Mouse (Mus musculus) stomach, postnatal 0 days (tissue): ENCODE measurements around the gene Slc45a3. TPM values are rescaled to one million over a fixed set of nuclear protein-coding genes. Genes with fewer than 3 reads are reported as not detected.

Experiments
- ATAC-seq: fragments of 200-750 bp; cut with Nextera tagmentation; 2 replicates; pipeline ENCODE4 v1.8.0; 2017; ENCODE audit not compliant: low FRiP score, low TSS enrichment
- DNase-seq: peaks from one replicate; pipeline ENCODE4 v3.0.0-alpha.2; 2016; ENCODE audit warnings: low spot score
- H3K27ac ChIP-seq: fragments of 300-500 bp; sonication (generic); replicated peaks from 2 replicates; pipeline ENCODE4 v1.5.1; 2014; ENCODE audit warnings: mild to moderate bottlenecking, control low read depth
- H3K27me3 ChIP-seq: fragments of 300-500 bp; sonication (generic); 2 replicates; pipeline ENCODE4 v1.6.1; 2014; ENCODE audit warnings: low read length; ENCODE audit not compliant: control insufficient read depth, insufficient read depth
- H3K36me3 ChIP-seq: fragments of 300-500 bp; sonication (generic); 2 replicates; pipeline ENCODE4 v1.6.1; 2014; ENCODE audit warnings: low read length, mixed read lengths; ENCODE audit not compliant: control insufficient read depth, insufficient read depth
- H3K4me1 ChIP-seq: fragments of 300-500 bp; sonication (generic); replicated peaks from 2 replicates; pipeline ENCODE4 v1.6.1; 2014; ENCODE audit warnings: antibody characterized with exemption; ENCODE audit not compliant: control insufficient read depth, insufficient read depth
- H3K4me2 ChIP-seq: fragments of 300-500 bp; sonication (generic); replicated peaks from 2 replicates; pipeline ENCODE4 v1.6.1; 2014; ENCODE audit warnings: low read depth, mild to moderate bottlenecking, control low read depth, moderate library complexity
- H3K4me3 ChIP-seq: fragments of 300-500 bp; sonication (generic); 2 replicates; pipeline ENCODE4 v1.5.1; 2014; ENCODE audit warnings: low read depth, low read length, control low read depth
- H3K9ac ChIP-seq: fragments of 300-500 bp; sonication (generic); 2 replicates; pipeline ENCODE4 v1.6.1; 2014; ENCODE audit warnings: mild to moderate bottlenecking, low read length, control low read depth, mixed read lengths
- H3K9me3 ChIP-seq: fragments of 300-500 bp; sonication (generic); 2 replicates; pipeline ENCODE4 v1.6.1; 2016; ENCODE audit warnings: low read length; ENCODE audit not compliant: control insufficient read depth
- CTCF ChIP-seq: IDR thresholded peaks from 2 replicates; pipeline ENCODE4 v1.5.1; 2016; ENCODE audit warnings: antibody characterized with exemption, low read depth, mild to moderate bottlenecking, moderate library complexity
- EP300 ChIP-seq: optimal IDR thresholded peaks from 2 replicates; pipeline ENCODE3; 2016; ENCODE audit warnings: antibody characterized with exemption
- WGBS: fragments of 180-500 bp; shearing (Covaris S2); extraction: QIAGEN DNeasy Blood & Tissue Kit; methylation state at CpG from one replicate; pipeline ENCODE4 v1.1.7; 2014; 5-methylcytosine and 5-hydroxymethylcytosine counted together
- polyA plus RNA-seq: library from polyadenylated mRNA; unstranded; fragments of >200 nt; fragmentation: Nextera tagmentation; extraction: Ambion mirVana; gene quantifications from 2 replicates; pipeline ENCODE4 v1.2.1, GENCODE M21; 2015

The Slc45a3 gene
- polyA plus RNA-seq, 1 experiment from 2014 or later: 18.4 TPM

- H3K4me2 ChIP-seq: no peak overlapping the region
- no peak for TF ChIP-seq CTCF
- no peak for TF ChIP-seq EP300
- no peaks in the 10 kb centered on the region for H3K36me3 ChIP-seq
- H3K27me3 ChIP-seq: no peaks in the 10 kb centered on the region
- H3K9me3 ChIP-seq: no peaks in the 10 kb centered on the region
- DNase-seq: no peak
- H3K9ac ChIP-seq: no peak overlapping the region
- ATAC-seq: no peak
- H3K27ac ChIP-seq: no peak overlapping the region
- H3K4me3 ChIP-seq: no peak overlapping the region
- no peaks in the 10 kb centered on the region for H3K4me1 ChIP-seq
- WGBS: 75% methylated on average over 7 of the region's 7 CpGs
These were observed 29.8 kb downstream of the Slc45a3 start for GRCm38 (mm10) chr1:131992561-131993001.

DNA sequence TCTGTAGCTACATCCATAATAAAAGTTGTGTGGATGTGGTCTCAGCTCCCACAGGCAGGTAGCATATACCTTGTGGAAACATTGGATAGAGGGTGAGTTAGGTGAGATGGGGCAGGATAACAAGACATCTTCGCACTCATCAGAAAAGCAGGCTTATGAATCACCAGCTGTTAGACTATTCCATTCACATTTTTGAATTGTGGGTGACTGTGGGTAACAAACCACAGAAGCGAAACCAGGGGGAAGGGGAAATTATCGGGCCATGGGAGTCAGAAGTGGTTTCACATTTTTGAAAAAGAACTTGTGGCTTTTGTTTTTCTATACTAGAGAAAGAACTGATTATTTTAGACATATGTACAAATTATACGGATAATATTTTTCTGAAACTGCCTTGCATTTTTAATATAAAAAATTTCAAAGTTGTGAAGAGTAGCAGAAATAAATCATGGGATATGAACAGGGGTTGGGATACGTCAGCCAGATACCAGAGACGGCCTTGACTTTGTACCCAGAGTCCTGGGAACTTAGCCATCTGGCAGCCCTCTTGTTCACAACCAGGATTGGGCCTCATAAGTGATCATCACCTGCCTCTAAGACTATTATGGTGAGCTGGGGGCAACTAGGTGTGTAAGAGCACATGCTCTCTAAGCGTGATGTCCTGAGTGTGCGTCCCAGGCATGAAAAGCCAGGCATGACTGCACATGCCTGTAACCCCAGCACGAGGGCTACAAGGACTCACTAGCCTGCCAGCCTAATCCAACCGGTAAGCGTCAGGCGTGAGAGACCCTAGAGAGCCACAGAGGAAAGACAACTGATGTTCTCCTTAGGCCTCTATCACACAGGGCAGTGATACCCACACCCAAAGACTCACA is 30.6 kb downstream of the Slc45a3 start:
- Histone ChIP-seq H3K9ac (no peak overlapping the region), H3K36me3 (no peaks in the 10 kb centered on the region), H3K27me3 (no peaks in the 10 kb centered on the region), H3K4me2 (no peak overlapping the region), H3K4me3 (no peak overlapping the region), H3K27ac (no peak overlapping the region), H3K9me3 (no peaks in the 10 kb centered on the region), H3K4me1 (no peaks in the 10 kb centered on the region)
- DNase-seq: no peak
- 74% methylated on average over 12 of the region's 12 CpGs for WGBS
- no peak for ATAC-seq
- TF ChIP-seq EP300: no peak
- no peak for TF ChIP-seq CTCF

GRCm38 (mm10) chr1:131995062-131995461 is 32.3 kb downstream of the Slc45a3 start:
- WGBS: 39% methylated on average over 4 of the region's 4 CpGs

DNA sequence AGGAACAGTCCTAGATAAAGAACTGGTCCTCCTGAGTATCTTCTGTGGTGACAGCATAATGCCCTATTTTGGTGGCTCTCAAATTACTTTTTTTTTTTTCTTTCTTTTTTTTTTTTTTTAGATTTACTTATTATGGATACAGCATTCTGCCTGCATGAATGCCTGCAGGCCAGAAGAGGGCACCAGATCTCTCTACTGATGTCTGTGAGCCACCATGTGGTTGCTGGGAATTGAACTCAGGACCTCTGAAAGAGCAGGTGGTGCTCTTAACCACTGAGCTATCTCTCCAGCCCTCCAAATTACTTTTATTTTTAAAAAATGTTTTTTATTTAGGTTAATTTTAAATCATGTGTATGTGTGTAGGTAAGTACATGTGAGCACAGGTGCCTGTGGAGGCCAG is 37.7 kb downstream of the Slc45a3 start:
- no peak for TF ChIP-seq EP300
- peak; percentile 63 for TF ChIP-seq CTCF
- H3K4me1 ChIP-seq: no peaks in the 10 kb centered on the region

More at GRCm38 (mm10) chr1:131995062-131995461, 32.3 kb downstream of the Slc45a3 start:
- H3K36me3 ChIP-seq: no peaks in the 10 kb centered on the region
- H3K9me3 ChIP-seq: no peaks in the 10 kb centered on the region
- no peak overlapping the region for H3K27ac ChIP-seq
- 0 out of 2 replicates have a peak, but pooled peaks have one; percentile 33 for ATAC-seq
- TF ChIP-seq EP300: no peak
- TF ChIP-seq CTCF: peak; percentile 83
- H3K9ac ChIP-seq: no peak overlapping the region
- peak; percentile 60 for DNase-seq
- H3K4me2 ChIP-seq: no peak overlapping the region
- no peaks in the 10 kb centered on the region for H3K27me3 ChIP-seq
- no peak overlapping the region for H3K4me3 ChIP-seq
- no peaks in the 10 kb centered on the region for H3K4me1 ChIP-seq

GRCm38 (mm10) chr1:132001880-132002330 is 39.1 kb downstream of the Slc45a3 start:
- TF ChIP-seq EP300 (no peak), CTCF (no peak)
- DNase-seq (no peak), ATAC-seq (no peak)
- H3K36me3 ChIP-seq: no peaks in the 10 kb centered on the region
- no peak overlapping the region for H3K27ac ChIP-seq
- 59% methylated on average over 4 of the region's 4 CpGs for WGBS
- no peak overlapping the region for H3K4me2 ChIP-seq
- H3K4me1 ChIP-seq: no peaks in the 10 kb centered on the region
- no peak overlapping the region for H3K9ac ChIP-seq
- H3K9me3 ChIP-seq: no peaks in the 10 kb centered on the region
- H3K27me3 ChIP-seq: no peaks in the 10 kb centered on the region
- no peak overlapping the region for H3K4me3 ChIP-seq

More for the DNA sequence above, 37.7 kb downstream of the Slc45a3 start:
- Histone ChIP-seq H3K4me3 (no peak overlapping the region), H3K27me3 (no peaks in the 10 kb centered on the region), H3K4me2 (no peak overlapping the region), H3K9ac (no peak overlapping the region), H3K27ac (no peak overlapping the region), H3K9me3 (no peaks in the 10 kb centered on the region), H3K36me3 (no peaks in the 10 kb centered on the region)
- ATAC-seq: no peak
- no peak for DNase-seq

GRCm38 (mm10) chr1:132003111-132003510 is 40.3 kb downstream of the Slc45a3 start:
- Histone ChIP-seq H3K9ac (no peak overlapping the region), H3K9me3 (no peaks in the 10 kb centered on the region), H3K27ac (no peak overlapping the region), H3K36me3 (no peaks in the 10 kb centered on the region), H3K27me3 (no peaks in the 10 kb centered on the region), H3K4me1 (no peaks in the 10 kb centered on the region), H3K4me2 (no peak overlapping the region), H3K4me3 (no peak overlapping the region)
- TF ChIP-seq EP300: no peak
- TF ChIP-seq CTCF: no peak
- DNase-seq (no peak), ATAC-seq (no peak)
- WGBS: 58% methylated on average over 2 of the region's 2 CpGs
